Mouse (Mus musculus) CH12.LX (cell line): ENCODE data around the gene Il1rap. TPM values are rescaled to one million over a fixed set of nuclear protein-coding genes. Genes with fewer than 3 reads are reported as not detected.

ENCODE experiments used
- DNase-seq: peaks from one replicate; pipeline ENCODE4 v3.0.0-alpha.2; 2013; ENCODE audit errors: extremely low read depth
- H3K27ac ChIP-seq: 2 replicates; pipeline ENCODE4 v1.5.1; 2012; ENCODE audit warnings: low read depth, mild to moderate bottlenecking, control low read depth, moderate library complexity; ENCODE audit not compliant: insufficient read depth
- H3K27me3 ChIP-seq: replicated peaks from 2 replicates; pipeline ENCODE3; 2012; ENCODE audit warnings: inconsistent platforms
- H3K36me3 ChIP-seq, 2 experiments: replicated peaks in 1 of 2; 2 replicates each; pipeline versions ENCODE3 to v1.6.1; 2012; ENCODE audit warnings: inconsistent platforms in 1 of 2, low read length in 1 of 2, mild to moderate bottlenecking in 1 of 2, mixed read lengths in 1 of 2, moderate library complexity in 1 of 2; ENCODE audit not compliant: control insufficient read depth in 1 of 2, insufficient read depth in 1 of 2
- H3K4me1 ChIP-seq, 2 experiments: 2 replicates each; pipeline ENCODE4 v1.6.1; 2012; ENCODE audit warnings: inconsistent platforms in 1 of 2, moderate library complexity in 1 of 2; ENCODE audit not compliant: insufficient read depth in 2 of 2, control insufficient read depth in 1 of 2
- H3K4me2 ChIP-seq: 2 replicates; pipeline ENCODE4 v1.6.1; 2012; ENCODE audit warnings: low read depth, mild to moderate bottlenecking, control low read depth; ENCODE audit not compliant: poor library complexity, insufficient read depth, severe bottlenecking
- H3K4me3 ChIP-seq, 3 experiments: fragments of 150-350 bp in 1 of 3; sonication (generic) in 1 of 3; replicated peaks in 1 of 3; 2 replicates each; pipeline versions ENCODE3 to v1.5.1; 2011 to 2012; ENCODE audit warnings: low read depth in 2 of 3, low read length in 2 of 3, mild to moderate bottlenecking in 2 of 3, moderate library complexity in 2 of 3, control low read depth in 1 of 3, improper control_type of control experiment in 1 of 3, inconsistent platforms in 1 of 3, mixed read lengths in 1 of 3; ENCODE audit not compliant: poor library complexity in 1 of 3
- H3K79me2 ChIP-seq: replicated peaks from 2 replicates; pipeline ENCODE4 v1.6.1; 2012; ENCODE audit warnings: mild to moderate bottlenecking, moderate library complexity; ENCODE audit not compliant: control insufficient read depth, poor library complexity, insufficient read depth, severe bottlenecking; ENCODE audit errors: extremely low read depth
- H3K9ac ChIP-seq: 2 replicates; pipeline ENCODE4 v1.6.1; 2012; ENCODE audit warnings: low read depth, mild to moderate bottlenecking, control low read depth, moderate library complexity; ENCODE audit not compliant: insufficient read depth
- H3K9me3 ChIP-seq: replicated peaks from 2 replicates; pipeline ENCODE3; 2012; ENCODE audit warnings: low read length, inconsistent platforms, mixed read lengths
- CHD1 ChIP-seq: IDR thresholded peaks from 2 replicates; pipeline ENCODE4 v1.6.1; 2012; ENCODE audit warnings: low read depth, low read length, improper control_type of control experiment, inconsistent platforms
- CHD2 ChIP-seq: IDR thresholded peaks from 2 replicates; pipeline ENCODE4 v1.6.1; 2011; ENCODE audit warnings: low read length, improper control_type of control experiment
- E2F4 ChIP-seq: IDR thresholded peaks from 2 replicates; pipeline ENCODE4 v1.6.1; 2011; ENCODE audit warnings: low read depth, low read length, improper control_type of control experiment; ENCODE audit not compliant: insufficient replicate concordance
- EP300 ChIP-seq: IDR thresholded peaks from 2 replicates; pipeline ENCODE4 v1.6.1; 2011; ENCODE audit warnings: low read length, improper control_type of control experiment
- ETS1 ChIP-seq: conservative IDR thresholded peaks from 2 replicates; pipeline ENCODE4 v1.6.1; 2012; ENCODE audit warnings: low read depth, mild to moderate bottlenecking, inconsistent platforms, low read length, improper control_type of control experiment, moderate library complexity
- GABPA ChIP-seq: IDR thresholded peaks from 2 replicates; pipeline ENCODE4 v1.6.1; 2012; ENCODE audit warnings: low read depth, low read length, improper control_type of control experiment, inconsistent platforms; ENCODE audit not compliant: insufficient replicate concordance
- HCFC1 ChIP-seq: IDR thresholded peaks from 2 replicates; pipeline ENCODE4 v1.6.1; 2012; ENCODE audit warnings: low read depth, mild to moderate bottlenecking, inconsistent platforms, low read length, improper control_type of control experiment
- IRF4 ChIP-seq: IDR thresholded peaks from 2 replicates; pipeline ENCODE4 v1.6.1; 2014; ENCODE audit warnings: low read depth, mild to moderate bottlenecking, inconsistent platforms, low read length, improper control_type of control experiment
- JUND ChIP-seq: conservative IDR thresholded peaks from 2 replicates; pipeline ENCODE4 v1.6.1; 2011; ENCODE audit warnings: low read depth, low read length, improper control_type of control experiment
- MAFK ChIP-seq: IDR thresholded peaks from 2 replicates; pipeline ENCODE4 v1.6.1; 2011; ENCODE audit warnings: low read length, improper control_type of control experiment; ENCODE audit not compliant: insufficient replicate concordance
- MAZ ChIP-seq: IDR thresholded peaks from 2 replicates; pipeline ENCODE4 v1.6.1; 2012; ENCODE audit warnings: low read depth, mild to moderate bottlenecking, inconsistent platforms, low read length, improper control_type of control experiment, moderate library complexity
- NELFE ChIP-seq: IDR thresholded peaks from 2 replicates; pipeline ENCODE4 v1.6.1; 2011; ENCODE audit warnings: low read depth, low read length, improper control_type of control experiment
- NRF1 ChIP-seq: IDR thresholded peaks from 2 replicates; pipeline ENCODE4 v1.6.1; 2014; ENCODE audit warnings: low read depth, mild to moderate bottlenecking, inconsistent platforms, low read length, improper control_type of control experiment, moderate library complexity
- POLR2AphosphoS2 ChIP-seq: IDR thresholded peaks from 2 replicates; pipeline ENCODE4 v1.6.1; 2011; ENCODE audit warnings: low read depth, low read length, improper control_type of control experiment
- RAD21 ChIP-seq: IDR thresholded peaks from 2 replicates; pipeline ENCODE4 v1.6.1; 2011; ENCODE audit warnings: low read depth, mild to moderate bottlenecking, low read length, improper control_type of control experiment, moderate library complexity
- RCOR1 ChIP-seq: conservative IDR thresholded peaks from 2 replicates; pipeline ENCODE4 v1.6.1; 2012; ENCODE audit warnings: low read depth, mild to moderate bottlenecking, inconsistent platforms, low read length, improper control_type of control experiment
- SIN3A ChIP-seq: IDR thresholded peaks from 2 replicates; pipeline ENCODE4 v1.6.1; 2012; ENCODE audit warnings: low read length, improper control_type of control experiment, inconsistent platforms
- TBP ChIP-seq: conservative IDR thresholded peaks from 2 replicates; pipeline ENCODE4 v1.6.1; 2011; ENCODE audit warnings: low read depth, low read length, improper control_type of control experiment
- TCF12 ChIP-seq: IDR thresholded peaks from 2 replicates; pipeline ENCODE4 v1.6.1; 2014; ENCODE audit warnings: low read depth, mild to moderate bottlenecking, inconsistent platforms, low read length, improper control_type of control experiment
- ZC3H11A ChIP-seq: IDR thresholded peaks from 2 replicates; pipeline ENCODE4 v1.6.1; 2012; ENCODE audit warnings: low read depth, mild to moderate bottlenecking, inconsistent platforms, low read length, improper control_type of control experiment
- ZKSCAN1 ChIP-seq: IDR thresholded peaks from 2 replicates; pipeline ENCODE4 v1.6.1; 2012; ENCODE audit warnings: low read depth, inconsistent platforms, low read length, improper control_type of control experiment, borderline replicate concordance
- dilution Hi-C: fragments of 300-500 bp; cut with MboI; formaldehyde crosslinking; loops from 2 replicates; pipeline ENCODE4 v1.14.3; 2020; ENCODE audit warnings: low sequenced_read_pairs; ENCODE audit not compliant: extremely low pct_unique_long_range_greater_than_20kb, extremely low pct_ligation_motif_present
- in situ Hi-C: fragments of 300-500 bp; cut with MboI; formaldehyde crosslinking; loops from 3 replicates; pipeline ENCODE4 v1.14.3; 2019; ENCODE audit warnings: low sequenced_read_pairs, low pct_ligation_motif_present, low pct_unique_long_range_greater_than_20kb, mixed read lengths
- polyA plus RNA-seq: library from polyadenylated mRNA; unstranded; fragments of >175 nt; gene quantifications from 2 replicates; pipeline ENCODE4 v1.2.1, GENCODE M21; 2012; ENCODE audit warnings: low read depth; ENCODE audit not compliant: insufficient read length
- total RNA-seq, 2 experiments: library from RNA; depleted of rRNA; stranded (reverse); fragments of 300-350 nt in 1 of 2; fragments of >200 nt in 1 of 2; gene quantifications; 2 replicates each; pipeline ENCODE4 v1.2.3; 2012 to 2014

Gene Il1rap
- total and polyA plus RNA-seq, 3 experiments, result 4.1 to 15.0 (median 9.4) TPM

DNA sequence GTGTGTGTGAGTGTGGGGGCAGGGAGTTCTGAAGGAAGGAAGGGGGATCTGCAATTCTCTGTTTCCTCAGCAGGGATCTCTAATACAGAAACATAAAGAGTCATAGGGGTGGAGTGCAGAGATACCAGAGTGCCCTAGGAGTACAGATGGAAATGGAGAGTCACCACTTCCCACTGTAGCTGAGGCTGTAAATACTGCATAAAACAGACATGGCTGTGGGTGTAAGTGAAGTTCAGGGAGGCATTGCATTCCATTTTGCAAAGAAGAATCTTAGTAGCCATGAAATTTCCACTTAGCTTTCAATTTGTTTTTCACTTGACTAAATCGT, 34.7 kb upstream of the Il1rap start:
- Histone ChIP-seq H3K36me3 (no peaks in the 10 kb centered on the region), H3K4me3 (no peak overlapping the region), H3K4me2 (no peak overlapping the region), H3K79me2 (no peaks in the 10 kb centered on the region), H3K9ac (no peak overlapping the region), H3K4me1 (no peaks in the 10 kb centered on the region), H3K27ac (no peak overlapping the region), H3K9me3 (no peaks in the 10 kb centered on the region), H3K27me3 (no peaks in the 10 kb centered on the region)
- in situ Hi-C loops (loop anchor here (25.0 kb wide), 1 partner anchor 415 kb away; no protein-coding TSS in a partner anchor), dilution Hi-C loops (no loop called here)
- no peak for TF ChIP-seq CHD2
- TF ChIP-seq ZC3H11A, result no peak
- TF ChIP-seq POLR2AphosphoS2, result no peak
- no peak for DNase-seq

- no peak overlapping the region for H3K4me2 ChIP-seq
- no peak overlapping the region for H3K4me3 ChIP-seq
- H3K27ac ChIP-seq, result no peak overlapping the region
- in situ Hi-C loops (loop anchor here (25.0 kb wide), 1 partner anchor 413 kb away; no protein-coding TSS in a partner anchor), dilution Hi-C loops (no loop called here)
- no peaks in the 10 kb centered on the region for H3K27me3 ChIP-seq
- TF ChIP-seq E2F4, result no peak
- TF ChIP-seq ZKSCAN1, result no peak
- no peaks in the 10 kb centered on the region for H3K4me1 ChIP-seq
- H3K9me3 ChIP-seq, result no peaks in the 10 kb centered on the region
- DNase-seq, result no peak
- H3K79me2 ChIP-seq, result no peaks in the 10 kb centered on the region
- no peaks in the 10 kb centered on the region for H3K36me3 ChIP-seq
- no peak overlapping the region for H3K9ac ChIP-seq
Measured at GRCm38 (mm10) chr16:26549221-26549620, 32.3 kb upstream of the Il1rap start.

DNA sequence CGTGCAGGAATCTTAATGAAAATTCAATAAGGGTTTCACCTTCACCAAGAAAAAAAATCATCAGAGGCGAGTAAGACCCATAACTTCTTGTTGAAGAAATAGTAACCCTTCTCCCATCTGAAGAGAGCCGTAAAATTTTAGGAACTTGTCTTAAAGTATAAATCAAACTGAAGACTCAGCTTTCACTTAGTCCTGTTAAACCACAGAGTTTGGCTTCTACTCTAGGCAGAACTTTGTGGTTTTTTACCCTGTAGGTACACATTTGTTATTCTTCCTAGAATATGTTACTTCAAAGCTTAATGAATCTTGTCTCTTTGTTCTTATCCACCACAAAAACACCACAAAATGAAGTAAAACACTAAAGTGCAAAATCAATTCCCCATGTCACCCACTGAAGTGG, 29.3 kb upstream of the Il1rap start:
- no peak overlapping the region for H3K9ac ChIP-seq
- no peaks in the 10 kb centered on the region for H3K79me2 ChIP-seq
- no peaks in the 10 kb centered on the region for H3K4me1 ChIP-seq
- no peaks in the 10 kb centered on the region for H3K36me3 ChIP-seq
- dilution Hi-C loops, result no loop called here
- H3K4me3 ChIP-seq, result no peak overlapping the region
- H3K9me3 ChIP-seq, result no peaks in the 10 kb centered on the region
- no peak for DNase-seq
- TF ChIP-seq RCOR1, result no peak
- TF ChIP-seq TCF12, result no peak
- no peak for TF ChIP-seq ETS1
- no peak for TF ChIP-seq NRF1
- TF ChIP-seq RAD21, result no peak
- no peak for TF ChIP-seq GABPA
- TF ChIP-seq CHD1, result no peak
- no peak for TF ChIP-seq JUND
- no peak for TF ChIP-seq CHD2
- TF ChIP-seq TBP, result no peak
- TF ChIP-seq ZC3H11A, result no peak
- no peak for TF ChIP-seq HCFC1
- no peak for TF ChIP-seq SIN3A
- no peak for TF ChIP-seq MAZ
- TF ChIP-seq NELFE, result no peak
- no peak for TF ChIP-seq MAFK
- no peak for TF ChIP-seq EP300
- TF ChIP-seq IRF4, result no peak
- TF ChIP-seq, all 38 proteins: peak for 0
- Histone ChIP-seq H3K27ac (no peak overlapping the region), H3K4me2 (no peak overlapping the region), H3K27me3 (no peaks in the 10 kb centered on the region)
- in situ Hi-C loops, result no loop called here
